Mouse (Mus musculus): ENCODE measurements around the gene Pik3ip1.

DNA sequence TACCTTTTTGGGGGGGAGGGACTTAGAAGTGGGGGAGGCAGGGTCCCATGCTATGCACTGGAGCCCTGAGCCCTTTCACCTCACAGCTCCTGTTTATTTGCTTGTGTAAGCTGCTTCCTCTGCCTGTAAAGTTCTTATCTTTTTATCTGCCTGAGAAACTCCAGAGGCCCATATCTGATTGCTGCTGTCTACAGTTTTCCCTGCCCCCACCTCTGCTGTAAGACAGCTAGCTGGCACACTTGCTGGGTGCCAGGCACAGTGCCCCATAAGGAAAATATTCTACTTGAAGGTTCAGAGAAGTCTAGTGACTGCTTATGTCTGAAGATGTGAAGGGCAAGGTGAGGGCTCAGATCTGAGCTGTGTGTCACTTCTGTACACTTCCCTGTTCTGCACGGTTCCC, 16.9 kb upstream of the Pik3ip1 start:
- TF ChIP-seq POLR2A (IDR thresholded peaks at IDR 0.05; ENCODE audit: low read depth, low read length) (no peak), CTCF (conservative IDR thresholded peaks at IDR 0.05; ENCODE audit: insufficient read depth, insufficient read length, low read depth, low read length) (no peak)

All from kidney, adult 2 months (tissue).